ENCODE assay signal across 16 mouse cellular contexts in genomic region chr2:109675051-109675450, GRCm38 (mm10). TPM values are rescaled to one million over a fixed set of nuclear protein-coding genes. Genes with fewer than 3 reads are reported as not detected.
DNase-seq lines count a peak whose midpoint lies in the region; ATAC-seq and TF ChIP-seq lines count a peak whose summit lies in the region.
"Had no signal": no experiment of that assay in that cellular context is flagged by ENCODE, and none has a peak within 500 bp of the region (broad histone marks: within the 10 kb centered on the region; RNA-seq: fewer than 3 reads in every experiment).

No protein-coding gene starts in this region.

- peak overlapping the region; percentile 70 for H3K4me3 ChIP-seq in layer of hippocampus, adult 2 months
- H3K4me3 ChIP-seq in embryonic facial prominence, embryonic 13.5 days = no peak overlapping the region
- peak overlapping the region; percentile 45; the same call in 1 of the 2 replicates for H3K4me3 ChIP-seq in hindbrain, embryonic 13.5 days
- peak overlapping the region; percentile 49 for H3K4me3 ChIP-seq in midbrain, embryonic 16.5 days (ENCODE audit: low read depth, low read length)
- no peak overlapping the region for H3K4me3 ChIP-seq in liver, embryonic 12.5 days

- H3K9ac ChIP-seq in embryonic facial prominence, embryonic 13.5 days = no peak overlapping the region
- no peak overlapping the region for H3K9ac ChIP-seq in hindbrain, embryonic 13.5 days
- H3K9ac ChIP-seq in midbrain, embryonic 16.5 days (ENCODE audit: low read depth, low read length) = no peak overlapping the region
- H3K9ac ChIP-seq in liver, embryonic 12.5 days = no peak overlapping the region

- no peaks in the 10 kb centered on the region for H3K36me3 ChIP-seq in embryonic facial prominence, embryonic 13.5 days
- H3K36me3 ChIP-seq in hindbrain, embryonic 13.5 days = no peaks in the 10 kb centered on the region
- no peaks in the 10 kb centered on the region for H3K36me3 ChIP-seq in midbrain, embryonic 16.5 days (ENCODE audit: control insufficient read depth, insufficient read depth, low read length)
- no peaks in the 10 kb centered on the region for H3K36me3 ChIP-seq in liver, embryonic 12.5 days

- DNase-seq in layer of hippocampus, adult 2 months (ENCODE audit: low spot score in 2 of 2) = no peak
- DNase-seq in layer of hippocampus, postnatal 25 days (ENCODE audit: extremely low spot score in 1 of 2, low spot score in 1 of 2) = no peak
- DNase-seq in T-cell, adult 2 months (ENCODE audit: low spot score) = no peak
- DNase-seq in urinary bladder, postnatal 14 days (ENCODE audit: low spot score) = no peak
- DNase-seq: adrenal gland, postnatal 36 days; B cell, adult 2 months; heart, adult 11 months; kidney, adult 2 months; thymus, postnatal 25 days had no signal

- WGBS in embryonic facial prominence, embryonic 13.5 days = 9% methylated on average over 11 of the region's 11 CpGs
- 8% methylated on average over 11 of the region's 11 CpGs for WGBS in hindbrain, embryonic 13.5 days
- WGBS in midbrain, embryonic 16.5 days = 7% methylated on average over 11 of the region's 11 CpGs
- WGBS in liver, embryonic 12.5 days (ENCODE audit: insufficient replicate concordance) = 14% methylated on average over 11 of the region's 11 CpGs

- no peaks in the 10 kb centered on the region for H3K9me3 ChIP-seq in embryonic facial prominence, embryonic 13.5 days
- H3K9me3 ChIP-seq in hindbrain, embryonic 13.5 days = no peaks in the 10 kb centered on the region
- H3K9me3 ChIP-seq in midbrain, embryonic 16.5 days (replicated peaks; ENCODE audit: control insufficient read depth, low read length, poor library complexity, severe bottlenecking) = no peaks in the 10 kb centered on the region
- no peaks in the 10 kb centered on the region for H3K9me3 ChIP-seq in liver, embryonic 12.5 days (replicated peaks)

- peaks cover 31% of the 10 kb centered on the region for H3K4me1 ChIP-seq in embryonic facial prominence, embryonic 13.5 days
- peaks cover 34% of the 10 kb centered on the region for H3K4me1 ChIP-seq in hindbrain, embryonic 13.5 days (replicated peaks)
- H3K4me1 ChIP-seq in midbrain, embryonic 16.5 days (ENCODE audit: control insufficient read depth, insufficient read depth, low read length) = peaks cover 17% of the 10 kb centered on the region
- peaks cover 9% of the 10 kb centered on the region; the same call in 1 of the 2 replicates for H3K4me1 ChIP-seq in liver, embryonic 12.5 days

- no peak for ATAC-seq in embryonic facial prominence, embryonic 13.5 days (ENCODE audit: insufficient number of reproducible peaks, insufficient read depth, low FRiP score, low TSS enrichment, low read depth)
- ATAC-seq in hindbrain, embryonic 13.5 days (ENCODE audit: low FRiP score) = no peak
- no peak for ATAC-seq in midbrain, embryonic 16.5 days
- no peak for ATAC-seq in liver, embryonic 12.5 days

- no peak for TF ChIP-seq CTCF in layer of hippocampus, adult 2 months (conservative IDR thresholded peaks at IDR 0.05)

- H3K27me3 ChIP-seq in embryonic facial prominence, embryonic 13.5 days = peaks cover 83% of the 10 kb centered on the region
- H3K27me3 ChIP-seq in hindbrain, embryonic 13.5 days = peaks cover 49% of the 10 kb centered on the region
- H3K27me3 ChIP-seq in midbrain, embryonic 16.5 days (ENCODE audit: control insufficient read depth, insufficient read depth, low read depth, low read length) = peaks cover 11% of the 10 kb centered on the region
- peaks cover 68% of the 10 kb centered on the region for H3K27me3 ChIP-seq in liver, embryonic 12.5 days (replicated peaks)

- no peak overlapping the region for H3K27ac ChIP-seq in layer of hippocampus, adult 2 months
- no peak overlapping the region for H3K27ac ChIP-seq in embryonic facial prominence, embryonic 13.5 days
- H3K27ac ChIP-seq in hindbrain, embryonic 13.5 days = no peak overlapping the region
- no peak overlapping the region for H3K27ac ChIP-seq in midbrain, embryonic 16.5 days (ENCODE audit: low read length)
- H3K27ac ChIP-seq in liver, embryonic 12.5 days = no peak overlapping the region

- H3K4me2 ChIP-seq in embryonic facial prominence, embryonic 13.5 days = peak overlapping the region; percentile 83; the same call in 1 of the 2 replicates
- peak overlapping the region; percentile 80 for H3K4me2 ChIP-seq in hindbrain, embryonic 13.5 days
- peak overlapping the region; percentile 100 for H3K4me2 ChIP-seq in midbrain, embryonic 16.5 days (ENCODE audit: low read length)
- no peak overlapping the region for H3K4me2 ChIP-seq in liver, embryonic 12.5 days

RNA-seq across cellular contexts. Expression of gene Bdnf, which starts 0.6 kb away (rescaled TPM):
- 10 to 100 TPM; 29.6 to 31.2 TPM for total RNA-seq in layer of hippocampus, adult 2 months (2021)
- 10 to 100 TPM; 29.1 to 35.6 TPM for total RNA-seq in layer of hippocampus, postnatal 25 days (2021)
- polyA plus RNA-seq in embryonic facial prominence, embryonic 13.5 days (2015; fragmentation: Nextera tagmentation; extraction: Ambion mirVana) = 4.7 and 5.1 TPM in 2 replicates
- polyA plus RNA-seq in hindbrain, embryonic 13.5 days (2015; fragmentation: Nextera tagmentation; extraction: Ambion mirVana) = 3.6 and 4.0 TPM in 2 replicates
- polyA plus RNA-seq in midbrain, embryonic 16.5 days (2015; fragmentation: Nextera tagmentation; extraction: Ambion mirVana) = 7.3 and 9.3 TPM in 2 replicates
- 0.25 and 0.33 TPM in 2 replicates for polyA plus RNA-seq in liver, embryonic 12.5 days (2016; fragmentation: Nextera tagmentation; extraction: Ambion mirVana)
- total RNA-seq: megakaryocyte progenitor cell, adult 5-6 weeks; MEL; neutrophil, adult 5-6 weeks had no signal

Comparison
In these comparisons a context has a peak if more than half of its experiments do, and no peak if none do; other contexts are left out.
1. H3K4me3 ChIP-seq: peak in layer of hippocampus, adult 2 months (single experiment), hindbrain, embryonic 13.5 days (single experiment) and midbrain, embryonic 16.5 days (single experiment); none in embryonic facial prominence, embryonic 13.5 days (single experiment) and liver, embryonic 12.5 days (single experiment).